Mouse (Mus musculus) layer of hippocampus, postnatal 14 days (tissue): ENCODE measurements at regions not wholly inside any gene's neighbourhood (a gene's known extent, or its start where the extent isn't known, plus 50 kb on each side); places are given as distances from the start of the nearest gene placed in this dataset.
"Not testable (repeated sequence)": the region's sequence is repeated elsewhere in the genome, so short reads cannot be mapped to it uniquely, and the experiment has no call there.

ENCODE experiments used
- DNase-seq, 2 experiments: peaks; one replicate each; pipeline ENCODE4 v3.0.0; 2021 to 2022; ENCODE audit warnings: low spot score in 2 of 2, mixed read lengths in 1 of 2

DNA sequence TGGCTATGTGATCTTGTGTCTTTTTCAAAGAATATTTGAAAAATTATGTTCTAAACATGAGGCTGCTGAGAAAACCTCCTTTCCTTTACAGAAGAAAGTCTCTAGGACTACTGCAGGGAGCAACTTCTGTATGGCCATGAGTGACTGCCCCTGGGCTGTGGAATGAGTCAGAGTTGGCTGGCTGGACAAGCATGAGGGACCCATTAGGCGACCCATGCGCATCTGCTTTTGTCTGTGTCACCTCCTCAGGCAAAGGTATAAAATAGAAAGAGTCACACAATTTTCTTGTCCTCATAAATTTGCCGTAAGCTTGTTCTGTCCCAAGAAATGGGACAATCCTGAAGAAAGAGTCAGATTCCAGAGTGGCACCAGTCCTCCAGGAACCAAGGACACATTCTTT lies 220.1 kb upstream of the Irx1 start:
- no peak for DNase-seq

DNA sequence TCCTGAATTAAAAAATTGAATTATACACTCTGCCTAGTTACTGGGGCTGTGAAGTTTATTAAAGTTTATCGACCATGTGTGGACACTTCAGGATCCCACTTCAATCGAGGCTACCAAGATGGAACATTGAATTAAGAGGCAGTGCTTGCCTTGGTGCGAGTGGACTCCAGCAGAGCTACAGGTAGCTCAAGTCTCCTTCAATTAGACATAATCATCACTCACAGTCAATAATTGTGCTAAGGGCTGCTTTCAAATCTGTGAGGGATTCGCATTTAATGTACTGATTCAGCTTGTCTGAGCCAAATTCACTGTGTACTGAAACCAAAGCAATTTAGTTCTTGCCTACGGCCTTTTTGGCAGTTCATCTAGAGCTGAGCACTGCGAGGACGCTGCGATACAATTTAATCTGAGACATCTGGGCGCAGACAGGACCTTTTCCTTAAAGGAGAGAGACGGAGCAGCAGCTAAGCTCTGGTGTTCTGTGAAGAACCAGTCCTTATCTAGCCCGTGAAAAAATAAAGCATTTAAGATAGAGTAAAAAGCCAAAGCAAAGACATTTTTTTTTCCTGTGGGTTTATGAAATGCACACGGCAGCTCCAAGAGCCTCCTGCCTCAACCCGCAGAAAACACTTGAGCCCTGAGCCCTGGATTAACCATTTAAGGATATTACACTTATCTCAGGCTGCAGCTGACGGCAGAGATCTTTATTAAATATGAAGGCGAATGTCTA lies 220.8 kb upstream of the Irx1 start:
- no peak for DNase-seq

DNA sequence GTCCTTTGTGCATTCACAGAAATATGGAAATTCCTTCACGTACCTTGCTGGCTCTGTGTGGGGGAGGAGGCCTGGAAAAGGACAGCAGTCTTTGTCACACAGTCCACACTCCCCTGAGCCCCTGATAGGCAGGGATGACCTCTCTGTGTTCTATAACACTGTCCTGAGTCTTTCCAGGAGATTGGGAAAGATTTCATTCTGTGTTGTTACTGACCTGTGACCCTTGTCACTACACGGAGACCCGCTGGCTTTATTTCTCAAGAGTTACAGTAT lies 221.3 kb upstream of the Irx1 start:
- no peak for DNase-seq

DNA sequence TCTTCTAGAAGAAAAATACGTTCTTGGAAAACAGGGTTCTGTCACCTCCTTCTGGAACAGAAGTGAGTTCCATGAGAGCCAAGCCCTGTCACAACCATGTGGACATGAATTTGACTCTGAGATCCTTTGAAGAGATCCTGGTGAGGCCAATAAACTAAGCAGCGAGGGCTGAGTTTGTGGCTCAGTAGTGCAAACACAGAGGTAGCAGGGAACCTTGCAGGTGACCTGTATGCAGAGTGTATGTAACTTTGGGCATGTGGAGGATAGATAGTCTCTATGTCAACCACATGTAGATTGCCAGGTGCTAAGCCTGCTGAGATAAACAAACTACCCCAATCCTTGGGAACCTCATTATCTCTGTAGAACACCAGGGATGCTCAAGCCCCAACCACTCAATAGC lies 232.4 kb upstream of the Irx1 start:
- no peak for DNase-seq

DNA sequence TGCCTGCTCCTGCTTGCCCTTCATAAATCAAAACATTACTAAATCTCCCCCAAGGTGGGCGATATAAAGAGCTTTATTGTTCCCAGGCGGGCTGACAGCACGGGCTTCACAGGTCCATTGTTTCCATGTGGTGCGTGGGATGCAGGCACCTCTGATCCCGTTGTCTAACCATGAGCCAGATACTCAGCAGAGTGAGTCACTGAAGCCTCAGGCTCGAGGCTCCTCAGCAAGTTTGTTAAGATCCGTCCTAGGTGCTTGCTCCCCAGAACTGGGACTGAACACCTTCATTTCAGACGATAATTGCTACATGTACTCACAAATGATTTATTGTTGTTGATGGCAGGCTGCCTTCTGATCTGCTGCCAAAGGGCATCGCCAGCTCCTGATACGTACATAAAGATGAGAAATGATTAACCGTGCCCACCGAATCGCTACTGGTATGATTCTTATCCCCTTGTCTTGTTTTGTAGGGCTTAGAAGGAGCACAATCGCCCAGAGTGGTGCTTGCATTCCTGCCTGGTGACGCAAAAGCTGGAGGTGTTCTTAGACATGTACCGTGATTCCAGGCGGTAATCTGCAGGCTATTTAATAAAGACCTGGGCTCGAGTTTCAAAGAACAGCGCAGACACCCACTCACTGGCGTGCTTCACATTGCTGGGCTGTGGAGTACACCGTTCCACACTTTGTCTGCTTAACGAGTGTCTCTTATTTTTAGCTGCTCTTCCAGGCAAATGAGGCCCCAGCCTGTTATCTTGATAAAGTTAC lies 235.0 kb upstream of the Irx1 start:
- no peak for DNase-seq

DNA sequence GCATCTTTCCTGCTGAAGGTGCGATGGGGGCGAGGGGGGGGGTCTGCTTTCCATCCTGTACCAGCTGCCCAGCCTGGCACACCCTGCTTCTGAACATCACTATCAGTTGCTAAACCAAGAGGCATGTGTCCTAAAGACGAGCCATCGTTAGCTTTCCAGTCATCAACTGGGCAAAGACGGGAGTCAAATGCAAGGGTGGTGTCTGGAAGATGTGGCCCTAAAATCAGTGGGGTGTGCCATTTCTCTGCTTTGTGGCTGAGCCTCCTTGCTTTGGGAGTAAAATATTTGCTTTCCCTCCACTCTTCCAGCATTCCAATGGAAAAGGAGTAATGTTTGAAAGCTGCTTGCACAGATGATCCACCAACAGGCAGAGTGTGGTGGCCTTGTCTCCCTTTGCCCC lies 246.0 kb upstream of the Irx1 start:
- DNase-seq: no peak

DNA sequence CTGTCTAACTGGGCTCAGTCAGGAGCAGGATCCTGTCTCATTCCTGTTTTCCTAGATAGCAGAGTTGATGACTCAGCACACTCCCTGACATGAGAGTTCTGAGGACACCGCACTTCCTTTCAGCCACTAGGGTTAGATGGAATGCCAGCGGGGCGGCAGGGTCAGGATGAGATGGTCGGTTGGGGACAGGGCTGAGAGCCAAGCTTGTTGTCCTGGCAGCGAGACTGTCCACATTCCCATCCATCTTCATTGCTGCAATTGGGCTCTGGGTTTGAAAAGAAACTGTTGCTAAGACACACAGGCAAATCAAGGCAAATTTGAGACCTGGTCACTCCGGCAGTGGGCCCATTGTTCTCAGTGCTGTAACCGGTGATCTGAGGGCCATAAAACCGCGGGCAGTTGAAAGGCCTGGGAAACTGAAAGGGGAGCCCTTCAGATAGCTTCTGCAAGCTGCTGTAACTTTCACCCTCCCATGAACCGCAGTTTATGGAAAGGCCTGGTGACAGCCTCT lies 246.5 kb upstream of the Irx1 start:
- DNase-seq: no peak

DNA sequence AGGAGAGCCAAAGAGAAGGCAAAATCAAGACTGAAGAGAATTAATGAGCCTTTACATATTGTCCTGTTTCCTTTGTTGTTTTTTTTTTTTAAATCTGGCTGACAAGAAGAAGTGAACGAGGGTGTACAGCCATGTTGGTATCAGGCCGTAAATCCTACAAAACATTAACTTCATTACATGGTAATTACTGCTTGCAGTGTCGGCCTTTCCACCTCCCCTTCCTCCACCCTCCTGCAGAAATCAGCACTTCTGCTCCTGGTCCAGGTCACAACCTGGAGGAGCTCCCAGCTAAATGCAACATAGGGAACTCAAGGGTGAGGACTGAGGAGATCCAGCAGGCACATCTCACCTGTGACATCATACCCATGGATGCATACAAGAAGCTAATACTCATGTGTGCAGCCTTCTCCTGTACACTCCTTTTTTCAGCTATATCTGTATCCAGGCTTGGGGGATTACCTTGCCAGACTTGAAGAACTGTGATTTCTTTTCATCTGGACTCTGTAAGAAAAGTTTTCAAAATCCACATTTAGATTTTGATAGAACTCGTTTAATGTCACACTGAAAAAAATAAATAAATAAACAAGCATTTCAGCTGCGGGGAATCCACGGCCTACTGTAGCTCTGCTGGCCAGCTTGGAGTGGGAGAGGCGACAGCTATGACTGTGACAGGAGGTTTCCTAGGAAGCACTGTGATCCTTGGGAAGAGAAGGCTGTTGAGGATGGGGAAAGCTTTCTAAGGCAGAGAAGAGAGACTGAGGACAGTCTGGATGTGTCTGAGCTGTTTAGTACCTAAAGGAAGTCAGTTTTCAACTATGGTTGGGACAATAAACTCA lies 247.2 kb upstream of the Irx1 start:
- no peak for DNase-seq

DNA sequence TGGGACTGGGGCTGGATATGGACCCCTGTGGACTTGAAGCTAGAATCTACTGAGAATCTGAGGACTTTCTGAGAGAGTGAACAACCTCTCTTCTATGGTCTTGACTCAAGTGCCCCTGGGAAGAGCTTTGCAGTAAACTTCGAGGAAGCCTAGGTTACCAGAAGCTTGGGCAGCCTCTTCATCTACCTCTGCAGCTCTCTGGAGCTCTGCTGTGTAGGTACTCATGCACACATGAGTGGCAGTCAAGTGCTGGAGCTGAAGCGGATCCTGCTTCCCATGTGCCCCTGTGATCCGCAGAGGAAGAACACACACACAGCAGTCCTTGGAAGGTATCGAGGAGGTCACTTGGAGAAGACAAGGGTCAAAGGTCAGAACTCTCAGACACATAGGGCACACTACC lies 248.2 kb upstream of the Irx1 start:
- no peak for DNase-seq

DNA sequence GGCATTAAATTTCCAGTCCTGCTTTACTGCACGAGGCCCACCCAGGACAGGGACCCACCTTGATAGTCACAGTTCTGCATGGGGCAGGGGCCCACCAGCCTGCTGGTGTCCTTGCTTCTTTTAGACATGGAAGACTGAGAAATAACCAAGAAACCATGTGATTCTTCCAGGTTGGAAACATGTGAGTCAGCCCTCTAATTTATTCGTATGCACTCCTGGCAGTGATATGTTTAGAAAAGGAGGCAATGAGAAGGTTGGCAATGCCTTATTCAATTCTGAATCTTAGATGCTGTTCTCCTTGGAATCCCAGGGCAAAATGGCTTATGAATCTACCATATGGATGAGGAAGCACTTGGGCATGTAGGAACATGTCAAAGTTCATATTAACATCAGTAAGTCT lies 249.2 kb upstream of the Irx1 start:
- DNase-seq: no peak

DNA sequence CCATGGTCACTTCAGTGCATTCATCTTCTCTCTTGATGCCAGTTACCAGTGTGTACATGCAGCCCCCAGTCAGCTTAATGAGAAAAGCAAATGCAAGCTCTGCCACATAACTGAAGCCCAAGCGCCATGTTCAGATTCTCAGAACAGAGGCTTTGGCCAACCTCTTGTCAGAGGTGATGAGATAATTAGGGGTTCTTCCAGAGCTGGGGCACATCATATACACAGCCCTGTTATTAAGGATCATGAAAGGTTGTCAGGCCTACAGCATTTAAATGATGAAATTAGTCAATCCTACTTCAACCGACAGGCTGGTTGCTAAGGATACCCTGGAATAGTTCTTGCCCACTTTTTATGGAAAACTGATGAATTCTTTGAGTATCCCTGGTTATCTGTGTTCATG lies 255.8 kb upstream of the Irx1 start:
- DNase-seq: no peak

DNA sequence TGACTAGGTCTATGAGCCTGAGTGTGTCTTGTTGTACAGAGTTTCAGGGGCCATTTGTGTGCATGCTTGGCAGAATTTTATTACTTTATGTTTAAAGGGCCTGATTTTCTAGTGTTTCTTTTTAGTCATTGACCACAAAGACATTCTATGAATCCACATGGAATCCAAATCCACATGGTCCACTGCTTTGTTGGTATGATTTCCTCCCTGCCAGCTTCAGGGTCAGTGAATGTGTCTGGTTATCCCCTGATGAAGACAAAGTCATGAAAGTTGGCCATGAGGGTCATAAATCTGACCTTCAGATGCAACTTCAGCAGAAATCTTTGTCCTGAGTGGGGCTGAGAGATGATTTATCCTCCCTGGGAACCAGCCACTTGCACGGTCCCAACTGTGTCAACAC lies 263.6 kb upstream of the Irx1 start:
- no peak for DNase-seq

DNA sequence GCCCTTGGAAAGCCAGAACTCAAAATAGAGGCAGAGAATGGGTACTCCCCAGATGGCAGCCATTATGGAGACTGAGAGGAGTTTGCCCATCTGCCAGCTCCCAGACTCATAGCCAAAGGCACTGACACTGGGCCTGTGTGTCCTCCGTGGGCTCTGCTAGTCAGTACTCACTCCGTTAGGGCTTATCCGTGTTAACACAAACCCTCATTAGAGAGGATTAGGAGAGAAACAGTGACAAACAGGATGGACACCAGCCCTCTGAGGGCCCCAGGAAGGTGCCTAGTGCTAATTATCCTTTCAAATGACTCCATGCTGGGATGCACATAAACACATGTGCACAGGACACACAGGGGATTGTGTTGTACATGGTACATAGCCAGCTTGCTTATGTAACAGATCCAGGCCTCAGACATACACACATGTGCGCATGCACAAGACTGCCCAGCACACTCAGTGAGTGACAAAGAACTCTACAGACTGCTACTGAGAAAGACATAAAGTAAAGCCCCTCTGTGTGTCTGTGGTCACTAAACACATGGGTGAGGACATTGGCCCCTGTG lies 267.6 kb upstream of the Irx1 start:
- DNase-seq: no peak

DNA sequence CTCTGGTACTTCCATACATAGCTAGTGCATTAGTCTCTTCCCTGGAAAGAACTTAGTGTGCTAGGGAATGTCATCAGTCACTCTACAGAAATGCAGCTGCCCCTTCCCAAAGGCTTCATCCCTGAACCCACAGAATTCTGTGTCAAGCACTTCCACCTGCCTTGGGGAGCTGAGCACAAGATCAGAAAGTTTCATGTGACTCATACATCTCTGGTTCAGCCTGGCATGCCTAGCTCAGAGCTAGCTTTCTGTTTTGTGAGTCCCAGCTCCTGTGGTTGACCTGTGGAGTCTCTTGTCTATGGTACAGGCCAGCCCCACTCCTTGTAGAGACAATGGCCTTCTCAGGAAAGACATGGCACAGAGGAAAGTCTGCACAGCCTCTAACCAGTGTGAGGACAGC lies 268.6 kb upstream of the Irx1 start:
- DNase-seq: no peak

DNA sequence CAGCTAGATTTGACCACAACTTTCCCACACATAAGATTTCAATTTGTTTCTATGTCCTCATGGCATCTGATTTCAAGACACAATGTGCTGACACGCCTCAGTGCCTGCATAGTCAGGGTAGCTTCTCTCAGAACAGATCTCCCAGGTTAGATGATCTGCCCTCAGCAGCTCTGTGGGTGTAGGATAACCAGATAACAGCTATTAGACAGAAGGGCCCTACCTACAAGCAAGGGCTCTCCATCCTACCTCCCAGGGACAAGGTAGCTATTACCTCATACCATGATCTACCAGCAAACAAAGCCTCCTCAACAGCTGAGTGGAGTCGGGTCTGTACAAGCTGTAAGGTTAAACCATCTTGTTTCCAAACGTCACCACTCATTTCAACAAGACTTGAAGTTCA lies 278.4 kb upstream of the Irx1 start:
- DNase-seq: no peak

DNA sequence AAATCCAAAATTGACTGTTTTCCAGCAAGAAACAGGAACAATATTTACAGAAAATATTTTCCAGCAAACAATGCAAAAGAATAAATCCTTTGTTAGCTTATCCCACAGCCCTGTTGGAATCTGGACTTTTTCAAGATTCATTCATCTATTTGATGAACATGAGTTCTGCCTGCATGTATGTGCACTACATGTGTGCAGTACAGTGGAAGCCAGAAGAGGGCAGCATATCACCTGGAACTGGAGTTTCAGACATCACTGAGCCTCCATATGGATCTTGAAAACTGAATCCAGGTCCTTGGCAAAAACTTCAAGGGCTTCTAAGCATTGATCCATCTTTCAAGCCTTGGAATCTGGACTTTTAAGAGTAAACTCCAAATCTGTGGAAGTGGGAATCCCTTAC lies 286.9 kb upstream of the Irx1 start:
- DNase-seq: no peak

DNA sequence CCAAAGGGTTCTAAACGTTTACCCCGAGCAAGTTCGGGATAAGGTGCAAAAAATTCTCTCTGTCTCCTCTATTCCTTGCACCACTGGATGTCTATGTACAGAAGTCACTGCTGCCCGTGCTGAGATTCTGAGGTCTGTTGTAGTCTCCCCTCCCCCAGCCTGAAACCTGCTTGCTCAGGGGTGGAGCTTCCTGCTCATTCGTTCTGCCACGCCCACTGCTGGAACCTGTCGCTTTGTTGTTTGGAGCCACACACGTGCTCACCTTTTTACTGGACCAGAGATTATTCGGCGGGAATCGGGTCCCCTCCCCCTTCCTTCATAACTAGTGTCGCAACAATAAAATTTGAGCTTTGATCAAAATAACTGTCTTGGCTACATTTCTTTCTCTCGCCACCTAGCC lies 289.7 kb upstream of the Irx1 start:
- DNase-seq: not testable (repeated sequence)

DNA sequence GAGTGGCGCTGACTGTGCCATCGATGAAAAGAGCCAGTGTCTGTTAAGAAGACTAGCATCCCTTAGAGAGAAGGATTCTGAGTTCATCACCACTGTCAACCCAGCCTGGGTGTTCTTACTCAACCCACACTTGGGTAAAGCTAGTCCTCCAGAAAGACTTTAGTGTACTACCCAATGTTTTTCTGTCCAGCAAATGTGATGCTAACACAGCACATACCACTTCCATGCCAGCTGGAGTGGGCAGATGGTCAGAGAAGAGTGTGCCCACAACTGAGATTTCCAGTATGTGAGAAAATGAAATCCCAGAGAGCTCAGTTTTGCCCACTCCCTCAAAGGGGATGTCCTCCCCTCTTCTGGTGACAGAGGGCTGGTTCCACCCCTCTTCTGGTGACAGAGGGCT lies 295.3 kb upstream of the Irx1 start:
- no peak for DNase-seq

DNA sequence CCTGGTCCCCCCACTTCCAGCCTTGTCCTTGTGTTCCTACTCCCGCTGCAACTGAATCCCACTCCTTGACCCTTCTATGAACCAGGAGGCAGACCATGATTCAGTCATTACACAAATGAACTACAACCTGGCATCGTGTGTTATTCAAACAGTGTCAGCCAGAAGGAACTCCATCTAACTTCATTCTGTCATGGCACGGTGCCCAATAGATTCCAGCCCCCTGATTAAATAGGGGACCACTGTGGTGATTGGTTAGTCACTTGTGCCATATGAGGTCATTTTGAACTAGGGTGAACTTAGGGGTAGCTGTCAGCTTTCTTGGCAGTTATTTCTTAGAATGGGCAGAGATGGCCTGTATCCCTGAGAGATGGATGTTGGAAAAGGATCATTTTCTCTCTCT lies 300.9 kb upstream of the Irx1 start:
- no peak for DNase-seq

DNA sequence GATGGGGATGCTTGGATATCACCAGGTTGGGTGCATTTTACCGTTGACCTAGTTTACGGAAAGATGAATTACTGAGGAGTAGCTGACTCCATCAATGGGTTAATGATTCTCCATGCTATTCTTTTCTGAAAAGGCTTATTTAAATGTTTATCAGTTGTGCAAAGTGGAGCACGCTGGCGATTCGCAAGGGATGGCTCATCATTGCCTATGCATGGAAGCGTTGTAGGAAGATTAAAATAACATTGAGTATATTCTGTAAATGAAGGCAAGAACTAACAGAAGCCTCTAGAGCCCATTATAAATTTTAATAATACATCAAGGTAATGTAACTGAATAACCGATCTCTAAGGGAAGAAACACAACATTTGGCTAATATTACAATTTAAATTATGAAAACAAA lies 301.6 kb upstream of the Irx1 start:
- no peak for DNase-seq

DNA sequence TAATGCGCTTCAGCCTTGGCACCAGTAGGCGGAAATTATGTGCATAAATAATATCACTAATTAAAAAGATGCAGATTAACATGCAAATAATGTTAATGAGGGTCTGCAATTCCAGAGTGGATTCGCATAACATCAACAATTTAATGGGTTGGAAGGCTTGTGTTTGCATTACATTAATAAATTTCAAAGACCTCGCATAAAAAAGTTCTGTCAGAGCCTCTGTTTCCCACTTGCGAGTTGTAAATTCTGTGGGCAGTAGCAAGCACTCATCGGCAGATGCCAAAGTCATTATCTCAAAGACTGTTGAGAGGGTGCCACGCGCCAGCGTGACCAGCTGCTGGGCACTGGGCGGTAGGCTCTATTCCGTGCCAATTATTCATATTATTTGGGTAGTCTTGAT lies 302.1 kb upstream of the Irx1 start:
- no peak for DNase-seq

DNA sequence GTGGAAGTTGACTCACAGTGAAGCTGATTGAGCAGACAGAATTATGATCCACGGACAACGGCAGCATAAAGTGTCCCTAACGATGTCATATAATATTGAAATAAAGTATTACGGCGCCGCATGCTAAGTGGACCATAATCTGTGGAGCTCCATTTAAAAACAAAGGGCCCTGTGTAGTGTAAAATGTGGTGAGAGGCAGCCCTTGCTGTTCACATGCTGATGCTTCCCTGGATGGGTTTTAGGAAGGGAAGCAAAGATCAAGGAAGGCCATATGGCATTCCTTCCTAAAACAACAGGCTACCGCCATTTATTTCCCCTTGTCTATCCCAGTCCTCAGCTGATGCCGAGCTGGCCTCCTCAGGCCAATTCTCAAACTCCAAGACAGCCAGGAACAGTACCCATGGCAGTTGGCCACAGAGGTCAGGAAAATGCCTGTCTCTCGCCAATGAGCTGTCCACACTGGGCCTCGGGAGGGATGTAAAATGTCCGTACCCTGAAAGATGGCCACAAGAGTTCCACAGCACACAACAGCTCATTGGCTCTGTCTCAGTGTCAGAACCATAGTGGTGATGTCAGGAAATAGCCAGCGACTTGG lies 302.7 kb upstream of the Irx1 start:
- DNase-seq: no peak
